Mouse (Mus musculus) c-Kit-positive CD71-positive TER-119-positive erythroid progenitor cells, embryonic 14.5 days (primary cell): Measurements from ENCODE around the gene Ly6f.
"Not testable (repeated sequence)": the region's sequence is repeated elsewhere in the genome, so short reads cannot be mapped to it uniquely, and the experiment has no call there.

Source experiments
- DNase-seq: peaks from one replicate; pipeline ENCODE4 v3.0.0-alpha.2; 2013; ENCODE audit warnings: low spot score

Ly6f gene

GRCm38 (mm10) chr15:75268121-75268520 is at the start of gene Ly6f:
Gene Ly6f (plus strand): TSS chr15:75268421.
- DNase-seq: no peak

- DNase-seq: no peak
Observed at GRCm38 (mm10) chr15:75221942-75222341, 46.3 kb upstream of the Ly6f start.

- no peak for DNase-seq
Observed at GRCm38 (mm10) chr15:75237736-75238288, 30.4 kb upstream of the Ly6f start.

GRCm38 (mm10) chr15:75240558-75240957 is 27.7 kb upstream of the Ly6f start:
- DNase-seq: no peak

GRCm38 (mm10) chr15:75242756-75243640 is 25.2 kb upstream of the Ly6f start:
- DNase-seq: no peak

- no peak for DNase-seq
Observed at GRCm38 (mm10) chr15:75254671-75255070, 13.6 kb upstream of the Ly6f start.

- no peak for DNase-seq
Observed at GRCm38 (mm10) chr15:75265863-75266262, 2.4 kb upstream of the Ly6f start.

- DNase-seq: no peak
Observed at GRCm38 (mm10) chr15:75266626-75267025, 1.6 kb upstream of the Ly6f start.

- no peak for DNase-seq
Observed at GRCm38 (mm10) chr15:75268916-75269829, 952 bp downstream of the Ly6f start.

- DNase-seq: no peak
Observed at GRCm38 (mm10) chr15:75270169-75270568, 1.9 kb downstream of the Ly6f start.

- DNase-seq: no peak
Observed at GRCm38 (mm10) chr15:75270691-75271362, 2.6 kb downstream of the Ly6f start.

GRCm38 (mm10) chr15:75271426-75271825 is 3.2 kb downstream of the Ly6f start:
- DNase-seq: no peak

- no peak for DNase-seq
Observed at GRCm38 (mm10) chr15:75271891-75272290, 3.7 kb downstream of the Ly6f start.

GRCm38 (mm10) chr15:75281991-75282390 is 13.8 kb downstream of the Ly6f start:
- DNase-seq: not testable (repeated sequence)

GRCm38 (mm10) chr15:75286512-75286911 is 18.3 kb downstream of the Ly6f start:
- not testable (repeated sequence) for DNase-seq

- no peak for DNase-seq
Observed at GRCm38 (mm10) chr15:75292377-75292776, 24.2 kb downstream of the Ly6f start.

- no peak for DNase-seq
Observed at GRCm38 (mm10) chr15:75293873-75294385, 25.7 kb downstream of the Ly6f start.

- no peak for DNase-seq
Observed at GRCm38 (mm10) chr15:75306101-75306500, 37.9 kb downstream of the Ly6f start.

GRCm38 (mm10) chr15:75309186-75309585 is 41.0 kb downstream of the Ly6f start:
- no peak for DNase-seq

- DNase-seq: no peak
Observed at GRCm38 (mm10) chr15:75309946-75310345, 41.7 kb downstream of the Ly6f start.

- DNase-seq: no peak
Observed at GRCm38 (mm10) chr15:75314421-75314820, 46.2 kb downstream of the Ly6f start.

GRCm38 (mm10) chr15:75317255-75317654 is 49.0 kb downstream of the Ly6f start:
- no peak for DNase-seq
